Mouse (Mus musculus): ENCODE measurements around the gene Plxnb1. TPM values are rescaled to one million over a fixed set of nuclear protein-coding genes. Genes with fewer than 3 reads are reported as not detected.
"Not testable (repeated sequence)": the region's sequence is repeated elsewhere in the genome, so short reads cannot be mapped to it uniquely, and the experiment has no call there.

The Plxnb1 gene
- polyA plus RNA-seq, 1 experiment from 2014 or later = 12.8 TPM

GRCm38 (mm10) chr9:109125043-109125442 lies 29.9 kb downstream of the Plxnb1 start:
- ATAC-seq (ENCODE audit: insufficient read depth, low FRiP score, low read depth) = no peak
- WGBS = 49% methylated on average over 2 of the region's 2 CpGs
- H3K27ac ChIP-seq = no peak overlapping the region

GRCm38 (mm10) chr9:109125481-109125880 lies 30.3 kb downstream of the Plxnb1 start:
- H3K4me3 ChIP-seq (replicated peaks) = no peak overlapping the region
- H3K27me3 ChIP-seq (replicated peaks) = no peaks in the 10 kb centered on the region
- no peaks in the 10 kb centered on the region for H3K4me1 ChIP-seq
- no peak for ATAC-seq (ENCODE audit: insufficient read depth, low FRiP score, low read depth)
- no peaks in the 10 kb centered on the region for H3K9me3 ChIP-seq
- no peak overlapping the region for H3K4me2 ChIP-seq
- no peak overlapping the region for H3K27ac ChIP-seq
- H3K36me3 ChIP-seq = no peaks in the 10 kb centered on the region
- 54% methylated on average over 3 of the region's 3 CpGs for WGBS
- H3K9ac ChIP-seq = no peak overlapping the region

More at GRCm38 (mm10) chr9:109125043-109125442, 29.9 kb downstream of the Plxnb1 start:
- Histone ChIP-seq H3K36me3 (no peaks in the 10 kb centered on the region), H3K4me3 (replicated peaks) (no peak overlapping the region), H3K4me2 (no peak overlapping the region), H3K27me3 (replicated peaks) (no peaks in the 10 kb centered on the region), H3K4me1 (no peaks in the 10 kb centered on the region), H3K9ac (no peak overlapping the region), H3K9me3 (no peaks in the 10 kb centered on the region)

GRCm38 (mm10) chr9:109127076-109127475 lies 31.9 kb downstream of the Plxnb1 start:
- Histone ChIP-seq H3K27me3 (replicated peaks) (no peaks in the 10 kb centered on the region), H3K4me1 (no peaks in the 10 kb centered on the region), H3K36me3 (no peaks in the 10 kb centered on the region), H3K9ac (no peak overlapping the region), H3K9me3 (no peaks in the 10 kb centered on the region), H3K4me2 (no peak overlapping the region), H3K27ac (no peak overlapping the region), H3K4me3 (replicated peaks) (no peak overlapping the region)
- WGBS = 68% methylated on average over 4 of the region's 4 CpGs
- ATAC-seq (ENCODE audit: insufficient read depth, low FRiP score, low read depth) = no peak

DNA sequence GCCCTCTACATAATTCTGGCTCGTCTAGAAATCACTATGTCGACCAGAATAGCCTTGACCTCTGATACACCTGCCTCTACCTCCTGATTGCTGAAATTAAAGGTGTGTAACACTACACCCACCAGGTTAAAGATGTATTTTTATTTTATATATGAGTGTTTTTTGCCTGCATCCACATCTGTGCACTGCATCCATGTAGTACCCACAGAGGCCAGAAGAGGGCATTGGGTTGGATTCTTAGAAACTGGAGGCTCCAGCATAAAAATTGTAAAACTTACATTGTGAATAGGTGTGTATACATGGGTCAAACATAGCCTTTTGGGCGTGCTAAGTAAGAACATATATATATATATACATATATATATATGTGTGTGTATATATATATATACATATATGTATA lies 33.0 kb downstream of the Plxnb1 start:
- H3K9ac ChIP-seq = no peak overlapping the region

DNA sequence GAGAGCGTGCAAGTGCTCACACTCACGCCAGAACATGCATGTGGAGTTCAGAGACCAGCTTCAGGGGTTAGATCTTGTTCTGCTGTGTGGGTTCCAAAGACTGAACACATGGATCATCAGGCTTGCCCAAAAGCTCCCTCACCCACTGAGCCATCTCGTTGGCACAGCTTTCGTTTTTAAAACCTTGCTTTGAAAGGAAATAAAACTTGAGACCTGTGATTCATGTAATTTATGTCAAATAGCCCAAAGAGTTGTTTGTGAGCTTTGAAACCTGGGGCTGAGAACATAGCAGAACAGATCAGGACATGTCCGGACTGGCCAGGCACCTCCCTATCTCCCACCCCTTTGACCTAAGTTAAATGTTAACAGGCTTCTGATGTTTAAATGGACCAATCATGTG lies 34.9 kb downstream of the Plxnb1 start:
- no peaks in the 10 kb centered on the region for H3K27me3 ChIP-seq (replicated peaks)
- WGBS = 87% methylated on average over 5 of the region's 5 CpGs
- no peaks in the 10 kb centered on the region for H3K36me3 ChIP-seq

More for the DNA sequence above, 33.0 kb downstream of the Plxnb1 start:
- Histone ChIP-seq H3K9me3 (no peaks in the 10 kb centered on the region), H3K4me3 (replicated peaks) (no peak overlapping the region), H3K4me1 (no peaks in the 10 kb centered on the region), H3K27me3 (replicated peaks) (no peaks in the 10 kb centered on the region), H3K27ac (no peak overlapping the region), H3K4me2 (no peak overlapping the region), H3K36me3 (no peaks in the 10 kb centered on the region)
- WGBS = 47% methylated on average over 3 of the region's 3 CpGs
- no peak for ATAC-seq (ENCODE audit: insufficient read depth, low FRiP score, low read depth)

GRCm38 (mm10) chr9:109140414-109140813 lies 45.2 kb downstream of the Plxnb1 start:
- H3K4me2 ChIP-seq; H3K9ac ChIP-seq; H3K27ac ChIP-seq; H3K36me3 ChIP-seq; H3K27me3 ChIP-seq (replicated peaks); H3K4me1 ChIP-seq; H3K4me3 ChIP-seq (replicated peaks); ATAC-seq (ENCODE audit: insufficient read depth, low FRiP score, low read depth); H3K9me3 ChIP-seq: not testable (repeated sequence)
- WGBS = 61% methylated on average over 4 of the region's 4 CpGs

More for the DNA sequence above, 34.9 kb downstream of the Plxnb1 start:
- no peak overlapping the region for H3K9ac ChIP-seq
- H3K9me3 ChIP-seq = no peaks in the 10 kb centered on the region
- no peak overlapping the region for H3K27ac ChIP-seq
- ATAC-seq (ENCODE audit: insufficient read depth, low FRiP score, low read depth) = no peak
- H3K4me3 ChIP-seq (replicated peaks) = no peak overlapping the region
- H3K4me2 ChIP-seq = no peak overlapping the region
- H3K4me1 ChIP-seq = no peaks in the 10 kb centered on the region

DNA sequence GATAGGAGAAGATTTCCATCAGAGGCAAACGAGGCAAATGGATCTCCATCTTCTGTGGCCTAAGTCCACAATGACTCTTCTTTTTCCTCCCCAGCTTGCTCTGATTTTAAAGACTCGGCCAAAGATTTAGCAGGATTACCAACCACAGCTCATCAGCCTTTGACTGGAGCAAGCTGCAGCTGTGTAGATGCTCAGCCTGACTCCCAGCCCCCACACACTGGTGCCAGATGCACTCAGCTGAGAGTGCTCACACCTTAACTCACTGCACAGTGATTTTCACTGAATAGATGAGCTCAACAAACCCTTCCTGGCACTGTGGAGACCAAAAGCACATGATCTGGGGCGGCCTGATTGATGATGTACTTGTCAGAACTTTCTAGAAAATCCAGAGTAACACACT lies 66.8 kb downstream of the Plxnb1 start, which contains the start of gene Fbxw21:
TSS of gene Fbxw21 (minus strand) at position 101 of the 400 bp plus-strand sequence.
- H3K4me3 ChIP-seq (replicated peaks) = no peak within 1 kb of the TSS
- no peak for ATAC-seq (ENCODE audit: insufficient read depth, low FRiP score, low read depth)
- H3K4me2 ChIP-seq = no peak within 1 kb of the TSS
- H3K4me1 ChIP-seq = no peaks in the 10 kb centered on the region
- 68% methylated on average over 3 of the region's 3 CpGs for WGBS
- H3K27me3 ChIP-seq (replicated peaks) = no peaks in the 10 kb centered on the region
- H3K27ac ChIP-seq = no peak within 1 kb of the TSS
- no peaks in the 10 kb centered on the region for H3K36me3 ChIP-seq
- no peak within 1 kb of the TSS for H3K9ac ChIP-seq
- no peaks in the 10 kb centered on the region for H3K9me3 ChIP-seq

DNA sequence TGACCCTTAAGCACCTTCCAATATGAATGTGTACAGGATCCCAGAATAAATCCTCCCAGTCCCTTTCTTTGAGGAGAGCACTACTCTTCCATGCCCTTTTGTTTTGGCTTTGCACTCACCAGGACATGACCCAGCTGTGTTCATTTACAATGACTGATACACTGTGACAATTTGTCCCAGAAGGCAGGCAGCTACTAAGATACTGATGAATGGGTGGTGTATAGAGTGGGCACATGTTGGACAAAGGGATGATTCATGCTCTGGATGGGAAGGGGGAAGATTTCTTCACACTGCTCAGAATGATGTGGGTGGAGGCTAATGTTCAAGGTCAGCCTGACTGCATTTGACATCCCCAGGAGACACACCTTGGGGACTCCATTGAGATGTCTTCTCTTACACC lies 72.1 kb downstream of the Plxnb1 start:
- Histone ChIP-seq H3K4me1 (no peaks in the 10 kb centered on the region), H3K9ac (no peak overlapping the region), H3K4me2 (no peak overlapping the region), H3K27me3 (replicated peaks) (no peaks in the 10 kb centered on the region), H3K4me3 (replicated peaks) (no peak overlapping the region), H3K36me3 (no peaks in the 10 kb centered on the region), H3K9me3 (no peaks in the 10 kb centered on the region), H3K27ac (no peak overlapping the region)
- ATAC-seq (ENCODE audit: insufficient read depth, low FRiP score, low read depth) = no peak

Other genes starting within 250 kb of the Plxnb1 start
- 12.8 and 18.5 TPM in 2 replicates for gene Slc26a6, start 242.1 kb upstream of the Plxnb1 start, polyA plus RNA-seq (2015; fragmentation: Nextera tagmentation; extraction: Ambion mirVana)
- gene Tmem89, start 180.8 kb upstream of the Plxnb1 start, polyA plus RNA-seq (2015; fragmentation: Nextera tagmentation; extraction: Ambion mirVana) = not detected in 2 replicates
- 499 and 511 TPM in 2 replicates for gene Uqcrc1, start 158.8 kb upstream of the Plxnb1 start, polyA plus RNA-seq (2015; fragmentation: Nextera tagmentation; extraction: Ambion mirVana)
- 5.9 and 6.6 TPM in 2 replicates for gene Col7a1, start 141.8 kb upstream of the Plxnb1 start, polyA plus RNA-seq (2015; fragmentation: Nextera tagmentation; extraction: Ambion mirVana)
- 0.12 and 0.19 TPM in 2 replicates for gene Ucn2, start 109.4 kb upstream of the Plxnb1 start, polyA plus RNA-seq (2015; fragmentation: Nextera tagmentation; extraction: Ambion mirVana)
- 9.6 and 10.2 TPM in 2 replicates for gene Pfkfb4, start 103.6 kb upstream of the Plxnb1 start, polyA plus RNA-seq (2015; fragmentation: Nextera tagmentation; extraction: Ambion mirVana)
- 104 and 107 TPM in 2 replicates for gene Shisa5, start 56.8 kb upstream of the Plxnb1 start, polyA plus RNA-seq (2015; fragmentation: Nextera tagmentation; extraction: Ambion mirVana)
- 12.7 and 14.4 TPM in 2 replicates for gene Trex1, start 35.7 kb upstream of the Plxnb1 start, polyA plus RNA-seq (2015; fragmentation: Nextera tagmentation; extraction: Ambion mirVana)
- gene Atrip, start 21.3 kb upstream of the Plxnb1 start, polyA plus RNA-seq (2015; fragmentation: Nextera tagmentation; extraction: Ambion mirVana) = 24.7 and 26.1 TPM in 2 replicates
- gene Ccdc51, start 12.9 kb upstream of the Plxnb1 start, polyA plus RNA-seq (2015; fragmentation: Nextera tagmentation; extraction: Ambion mirVana) = 14.7 and 16.3 TPM in 2 replicates
- gene Tma7, start 12.8 kb upstream of the Plxnb1 start, polyA plus RNA-seq (2015; fragmentation: Nextera tagmentation; extraction: Ambion mirVana) = 586 and 587 TPM in 2 replicates
- gene Fbxw21, start 66.7 kb downstream of the Plxnb1 start, polyA plus RNA-seq (2015; fragmentation: Nextera tagmentation; extraction: Ambion mirVana) = not detected in 2 replicates
- gene Fbxw13, start 100.6 kb downstream of the Plxnb1 start, polyA plus RNA-seq (2015; fragmentation: Nextera tagmentation; extraction: Ambion mirVana) = 0.10 TPM in 1 of 2 replicates, not detected in the other
- not detected in 2 replicates for gene Fbxw20, start 139.4 kb downstream of the Plxnb1 start, polyA plus RNA-seq (2015; fragmentation: Nextera tagmentation; extraction: Ambion mirVana)
- not detected in 2 replicates for gene Fbxw14, start 192.3 kb downstream of the Plxnb1 start, polyA plus RNA-seq (2015; fragmentation: Nextera tagmentation; extraction: Ambion mirVana)
- gene Fbxw28, start 244.3 kb downstream of the Plxnb1 start, polyA plus RNA-seq (2015; fragmentation: Nextera tagmentation; extraction: Ambion mirVana) = not detected in 2 replicates